Mouse (Mus musculus) layer of hippocampus, postnatal 10 days (tissue): ENCODE data around the gene Hsd3b5. TPM values are rescaled to one million over a fixed set of nuclear protein-coding genes. Genes with fewer than 3 reads are reported as not detected.
"Not testable (repeated sequence)": the region's sequence is repeated elsewhere in the genome, so short reads cannot be mapped to it uniquely, and the experiment has no call there.

Experiments
- DNase-seq, 2 experiments: peaks; one replicate each; pipeline ENCODE4 v3.0.0; 2021; ENCODE audit warnings: low spot score in 2 of 2
- long read RNA-seq: library from polyadenylated mRNA; stranded (forward); transcript quantifications from one replicate; pipeline ENCODE4 v2.0.0, GENCODE M21; 2023
- total RNA-seq, 2 experiments: library from RNA; stranded (reverse); gene quantifications; 2 replicates each; pipeline ENCODE4 v1.2.3; 2021

Gene Hsd3b5
- total RNA-seq, result not detected
- long read RNA-seq, result 0 reads

DNA sequence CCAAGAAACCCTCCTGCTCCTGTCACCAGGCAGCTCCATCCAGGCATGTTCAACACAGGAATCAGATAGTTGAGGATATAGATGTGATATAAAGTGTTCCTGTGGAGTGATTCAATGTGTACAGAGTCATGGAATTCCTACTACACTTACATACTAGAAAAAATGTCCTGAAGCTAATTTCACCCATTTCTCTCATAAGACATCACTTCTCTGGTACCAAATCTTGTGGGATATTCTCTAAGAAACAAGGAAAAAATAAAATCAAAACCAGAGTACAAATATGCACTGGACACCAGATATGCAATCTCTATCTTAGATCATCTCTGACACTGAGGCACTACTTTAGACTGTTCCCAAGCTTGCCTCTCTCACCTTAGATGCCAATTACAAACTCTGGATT is at the start of gene Hsd3b5:
Gene Hsd3b5 (minus strand): TSS at position 101 of the 400 bp plus-strand sequence.
- DNase-seq, result no peak

DNA sequence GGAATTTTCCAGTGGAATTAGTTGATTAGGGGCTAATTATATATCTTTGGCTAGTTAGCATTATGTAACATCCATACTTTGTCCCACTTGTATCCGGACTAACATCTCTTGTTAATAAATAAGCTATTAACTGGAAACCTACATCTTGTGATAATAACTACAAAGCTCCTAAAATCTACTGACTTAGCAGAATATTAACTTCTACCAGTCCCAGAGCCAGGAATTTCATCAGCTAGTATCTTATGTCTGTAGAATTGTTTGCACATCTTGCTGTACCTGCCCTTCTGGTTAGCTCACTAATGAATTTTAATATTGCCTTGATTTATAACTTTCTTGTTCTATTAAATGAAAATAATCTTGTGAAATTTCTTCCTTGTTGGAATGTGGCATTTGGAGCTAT is 5.1 kb upstream of the Hsd3b5 start:
- DNase-seq, result no peak

DNA sequence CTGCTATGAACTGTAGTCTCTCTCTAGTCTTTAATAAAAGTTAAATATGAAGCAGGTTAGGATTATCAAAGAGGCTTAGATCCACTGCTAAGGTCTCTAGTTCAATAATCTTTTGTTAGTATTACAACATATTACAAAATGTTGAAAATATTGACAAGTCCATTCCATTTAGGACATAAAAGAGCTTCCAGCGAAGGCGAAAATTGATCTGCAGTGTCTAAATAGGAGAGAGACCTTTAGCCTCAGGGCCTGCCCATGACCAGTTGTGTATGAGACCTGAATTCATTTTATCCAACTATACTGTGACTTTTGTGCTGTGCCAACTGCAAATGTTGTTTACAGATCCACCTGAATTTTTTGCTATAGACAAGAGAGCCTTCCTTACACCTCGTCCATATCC is 419 bp downstream of the Hsd3b5 start:
- DNase-seq, result no peak

- DNase-seq, result not testable (repeated sequence)
These were observed 13.3 kb downstream of the Hsd3b5 start for GRCm38 (mm10) chr3:98616786-98617185.

DNA sequence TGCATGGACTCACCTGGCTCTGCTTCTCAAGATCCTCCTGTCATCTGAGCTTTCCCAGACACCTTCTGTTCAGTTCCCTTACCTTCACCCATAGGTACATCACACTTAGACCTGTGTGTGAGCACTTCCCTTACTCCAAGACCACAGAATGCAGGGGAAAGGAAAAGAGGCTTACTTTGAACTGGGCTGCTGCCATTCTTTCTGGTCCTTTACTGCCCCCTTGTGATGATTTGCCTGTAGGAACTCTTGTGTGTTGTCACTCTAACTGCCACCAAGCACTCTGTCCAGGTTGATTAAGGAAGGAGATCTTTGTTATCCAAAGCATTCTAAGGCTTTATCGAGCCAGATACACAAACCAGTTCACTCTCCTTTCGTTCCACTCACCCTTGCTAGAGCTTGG is 13.8 kb downstream of the Hsd3b5 start:
- not testable (repeated sequence) for DNase-seq

DNA sequence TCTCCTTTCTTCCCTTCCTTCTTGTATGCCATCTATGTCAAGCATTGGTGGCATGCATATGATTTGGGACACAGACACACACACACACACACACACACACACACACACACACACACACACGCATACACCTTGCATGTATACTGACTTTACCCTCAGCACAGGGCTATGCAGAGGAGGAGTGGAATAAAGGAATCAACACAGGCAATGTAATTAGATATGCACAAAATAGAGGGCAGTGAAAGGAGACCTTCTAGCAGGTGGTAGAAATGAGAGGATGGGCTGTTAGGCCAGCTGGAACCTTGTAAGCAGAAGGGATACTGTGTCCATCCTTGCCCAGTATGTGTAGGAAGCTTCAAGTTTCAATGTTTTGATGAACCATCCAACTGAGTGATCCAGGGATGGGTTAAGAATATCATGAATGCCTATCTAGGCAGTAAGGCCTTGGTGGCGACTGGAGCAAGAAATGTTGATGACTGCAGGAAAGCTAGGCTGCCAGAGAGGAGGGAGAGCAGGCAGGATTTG is 15.6 kb downstream of the Hsd3b5 start:
- DNase-seq, result not testable (repeated sequence)

- no peak for DNase-seq
These were observed 16.1 kb downstream of the Hsd3b5 start for GRCm38 (mm10) chr3:98613963-98614362.

DNA sequence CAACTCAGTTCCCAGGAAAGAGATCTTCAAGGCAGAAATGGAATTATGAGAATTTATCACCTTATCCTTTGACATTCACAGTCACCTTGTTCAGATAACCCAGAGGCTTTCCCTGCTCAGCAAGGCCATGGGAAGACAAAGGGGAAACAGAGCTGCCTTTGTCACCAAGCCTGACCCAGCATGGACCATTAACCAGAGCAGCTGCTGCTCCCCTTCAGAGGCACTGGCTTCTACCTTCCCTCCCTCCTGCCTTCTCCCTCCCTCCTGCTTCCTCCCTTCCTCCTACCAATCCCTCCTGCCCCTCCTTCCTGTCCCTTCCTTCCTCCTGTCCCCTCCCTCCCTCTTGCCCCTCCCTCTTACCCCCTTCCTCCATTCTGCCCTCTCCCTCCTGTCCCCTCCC is 16.5 kb downstream of the Hsd3b5 start:
- not testable (repeated sequence) for DNase-seq

DNA sequence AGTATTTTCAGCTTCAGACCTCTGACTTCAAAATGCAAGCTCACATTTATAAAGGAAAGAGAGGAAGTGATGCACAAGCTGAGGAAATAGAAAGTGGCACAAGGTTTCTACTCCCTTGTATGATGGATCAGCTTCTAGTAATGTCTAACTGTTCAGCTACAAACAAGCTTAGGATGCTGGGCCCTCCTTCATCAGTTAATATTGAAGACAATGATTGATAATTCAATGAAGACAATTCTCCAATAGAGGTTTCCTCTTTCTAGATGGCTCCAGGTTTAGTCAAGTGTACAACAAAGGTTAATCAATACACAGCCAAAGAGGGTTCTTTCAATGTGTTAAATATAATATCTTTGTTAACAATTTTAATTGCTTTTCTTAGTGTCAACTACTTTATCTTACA is 41.3 kb downstream of the Hsd3b5 start, which contains the start of gene Gm10681:
Gene Gm10681 (minus strand): TSS at position 101 of the 400 bp plus-strand sequence.
- DNase-seq, result no peak

- DNase-seq, result no peak
These were observed 42.3 kb downstream of the Hsd3b5 start for GRCm38 (mm10) chr3:98587721-98588120.

GRCm38 (mm10) chr3:98582622-98583021 is 47.4 kb downstream of the Hsd3b5 start:
- DNase-seq, result not testable (repeated sequence)

DNA sequence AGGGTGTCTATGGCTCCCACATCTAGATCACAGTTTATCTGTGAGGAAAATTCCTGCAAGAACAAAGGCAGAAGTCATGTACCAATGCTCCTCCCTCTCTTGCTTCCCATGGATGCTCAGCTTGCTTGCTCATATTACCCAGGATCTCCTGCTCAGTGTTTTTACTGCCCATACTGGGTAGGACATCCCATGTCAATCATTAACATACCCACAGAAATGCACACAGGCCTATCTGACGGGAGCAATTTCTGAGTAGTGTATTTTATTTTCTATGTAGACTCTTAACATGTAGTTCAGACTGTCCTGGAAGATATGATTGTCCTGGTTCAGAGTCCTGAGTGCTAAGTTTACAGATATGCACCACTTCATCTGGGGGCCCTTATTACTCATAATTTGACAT is 47.9 kb downstream of the Hsd3b5 start:
- DNase-seq, result not testable (repeated sequence)

DNA sequence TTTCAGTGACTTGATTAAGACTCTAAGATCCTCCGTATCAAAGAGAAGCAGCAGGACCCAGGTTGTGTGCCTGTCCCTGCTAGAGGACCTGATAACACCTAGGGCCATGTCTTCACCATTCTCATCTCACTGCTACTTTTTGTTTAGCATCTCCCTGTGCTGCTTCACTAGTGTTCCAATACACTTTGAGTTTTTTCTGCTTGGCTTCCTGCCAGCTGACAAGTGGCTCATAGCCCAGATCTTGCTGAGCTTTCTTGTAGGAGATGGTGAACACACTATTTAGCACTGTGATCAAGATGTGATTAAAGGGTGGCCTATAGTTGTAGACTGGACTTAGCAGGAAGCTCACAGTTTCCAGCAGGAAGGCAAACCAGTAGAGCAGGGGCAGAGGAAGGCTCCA is 49.0 kb downstream of the Hsd3b5 start:
- DNase-seq, result peak; percentile 67 to 68

Other genes starting within 250 kb of the Hsd3b5 start
- 10 to 100 TPM; 29.6 to 31.3 TPM for gene Zfp697, start 247.8 kb downstream of the Hsd3b5 start, total RNA-seq
- gene Gm4450, start 173.1 kb downstream of the Hsd3b5 start, total RNA-seq, result not detected
- not detected for gene Hsd3b4, start 119.7 kb downstream of the Hsd3b5 start, total RNA-seq
- gene Gm10681, start 41.4 kb downstream of the Hsd3b5 start, total RNA-seq, result not detected
- under 1 TPM in 1 of 2 experiments, not detected in 1; 0.09 TPM for gene Hsd3b2, start 94.3 kb upstream of the Hsd3b5 start, total RNA-seq
- not detected for gene Hsd3b3, start 132.9 kb upstream of the Hsd3b5 start, total RNA-seq
- not detected for gene Hsd3b6, start 184.2 kb upstream of the Hsd3b5 start, total RNA-seq
- not detected for gene Hsd3b1, start 229.5 kb upstream of the Hsd3b5 start, total RNA-seq